Mouse (Mus musculus): ENCODE data around the gene Akr1c19. TPM values are rescaled to one million over a fixed set of nuclear protein-coding genes. Genes with fewer than 3 reads are reported as not detected.
A peak's percentile ranks its signal among the peaks of the same experiment; 100 is the strongest.
"Not testable (repeated sequence)": the region's sequence is repeated elsewhere in the genome, so short reads cannot be mapped to it uniquely, and the experiment has no call there.

Akr1c19 gene
- polyA plus RNA-seq, 2 experiments, result 0.39 to 0.40 TPM

- no peaks in the 10 kb centered on the region for H3K27me3 ChIP-seq (ENCODE audit: control insufficient read depth, insufficient read depth, low read length)
- ATAC-seq (ENCODE audit: low FRiP score, low read depth), result no peak
- 71% methylated on average over 8 of the region's 8 CpGs for WGBS
- no peak for DNase-seq (ENCODE audit: low spot score)
- H3K4me2 ChIP-seq (replicated peaks; ENCODE audit: low read depth, low read length, severe bottlenecking), result no peak overlapping the region
- no peak overlapping the region for H3K27ac ChIP-seq (replicated peaks; ENCODE audit: low read depth, low read length)
- H3K4me1 ChIP-seq (ENCODE audit: control insufficient read depth, insufficient read depth, low read length), result no peaks in the 10 kb centered on the region
- H3K36me3 ChIP-seq (ENCODE audit: control insufficient read depth, insufficient read depth, low read length), result no peaks in the 10 kb centered on the region
- H3K4me3 ChIP-seq (replicated peaks; ENCODE audit: low read length), result no peak overlapping the region
- no peak overlapping the region for H3K9ac ChIP-seq (ENCODE audit: low read depth, low read length, severe bottlenecking)
- H3K9me3 ChIP-seq (ENCODE audit: control insufficient read depth, low read length), result no peaks in the 10 kb centered on the region
- TF ChIP-seq POLR2A (IDR thresholded peaks at IDR 0.05; ENCODE audit: borderline replicate concordance, extremely low read depth, insufficient read depth, insufficient read length), result no peak
Measured at GRCm38 (mm10) chr13:4230841-4231623, 2.5 kb downstream of the Akr1c19 start.

GRCm38 (mm10) chr13:4233135-4233534, 4.6 kb downstream of the Akr1c19 start:
- 83% methylated on average over 1 of the region's 1 CpGs for WGBS
- Histone ChIP-seq H3K27ac (replicated peaks; ENCODE audit: low read depth, low read length) (no peak overlapping the region), H3K36me3 (ENCODE audit: control insufficient read depth, insufficient read depth, low read length) (no peaks in the 10 kb centered on the region), H3K9me3 (ENCODE audit: control insufficient read depth, low read length) (no peaks in the 10 kb centered on the region), H3K4me3 (replicated peaks; ENCODE audit: low read length) (no peak overlapping the region), H3K4me1 (ENCODE audit: control insufficient read depth, insufficient read depth, low read length) (no peaks in the 10 kb centered on the region), H3K27me3 (ENCODE audit: control insufficient read depth, insufficient read depth, low read length) (no peaks in the 10 kb centered on the region), H3K9ac (ENCODE audit: low read depth, low read length, severe bottlenecking) (no peak overlapping the region), H3K4me2 (replicated peaks; ENCODE audit: low read depth, low read length, severe bottlenecking) (no peak overlapping the region)
- no peak for ATAC-seq (ENCODE audit: low FRiP score, low read depth)
- TF ChIP-seq POLR2A (IDR thresholded peaks at IDR 0.05; ENCODE audit: borderline replicate concordance, extremely low read depth, insufficient read depth, insufficient read length), result no peak
- DNase-seq (ENCODE audit: low spot score), result no peak

- no peak overlapping the region for H3K4me2 ChIP-seq (replicated peaks; ENCODE audit: low read depth, low read length, severe bottlenecking)
- 75% methylated on average over 3 of the region's 3 CpGs for WGBS
- DNase-seq (ENCODE audit: low spot score) (no peak), ATAC-seq (ENCODE audit: low FRiP score, low read depth) (no peak)
- no peak overlapping the region for H3K9ac ChIP-seq (ENCODE audit: low read depth, low read length, severe bottlenecking)
- no peak overlapping the region for H3K27ac ChIP-seq (replicated peaks; ENCODE audit: low read depth, low read length)
- no peaks in the 10 kb centered on the region for H3K27me3 ChIP-seq (ENCODE audit: control insufficient read depth, insufficient read depth, low read length)
- no peaks in the 10 kb centered on the region for H3K4me1 ChIP-seq (ENCODE audit: control insufficient read depth, insufficient read depth, low read length)
- no peak for TF ChIP-seq POLR2A (IDR thresholded peaks at IDR 0.05; ENCODE audit: borderline replicate concordance, extremely low read depth, insufficient read depth, insufficient read length)
- H3K36me3 ChIP-seq (ENCODE audit: control insufficient read depth, insufficient read depth, low read length), result no peaks in the 10 kb centered on the region
- no peaks in the 10 kb centered on the region for H3K9me3 ChIP-seq (ENCODE audit: control insufficient read depth, low read length)
- no peak overlapping the region for H3K4me3 ChIP-seq (replicated peaks; ENCODE audit: low read length)
Measured at GRCm38 (mm10) chr13:4233536-4234172, 5.2 kb downstream of the Akr1c19 start.

GRCm38 (mm10) chr13:4244861-4245559, 16.5 kb downstream of the Akr1c19 start:
- Histone ChIP-seq H3K4me1 (ENCODE audit: control insufficient read depth, insufficient read depth, low read length) (no peaks in the 10 kb centered on the region; the same call in 1 of the 2 replicates), H3K4me2 (replicated peaks; ENCODE audit: low read depth, low read length, severe bottlenecking) (peak overlapping the region; percentile 53), H3K4me3 (replicated peaks; ENCODE audit: low read length) (peak overlapping the region; percentile 26), H3K9ac (ENCODE audit: low read depth, low read length, severe bottlenecking) (peak overlapping the region; percentile 41), H3K9me3 (ENCODE audit: control insufficient read depth, low read length) (no peaks in the 10 kb centered on the region), H3K36me3 (ENCODE audit: control insufficient read depth, insufficient read depth, low read length) (no peaks in the 10 kb centered on the region), H3K27ac (replicated peaks; ENCODE audit: low read depth, low read length) (no peak overlapping the region), H3K27me3 (ENCODE audit: control insufficient read depth, insufficient read depth, low read length) (no peaks in the 10 kb centered on the region)
- WGBS, result 4% methylated on average over 12 of the region's 13 CpGs
- DNase-seq (ENCODE audit: low spot score), result peak; percentile 31
- ATAC-seq (ENCODE audit: low FRiP score, low read depth), result peak; percentile 88
- TF ChIP-seq POLR2A (IDR thresholded peaks at IDR 0.05; ENCODE audit: borderline replicate concordance, extremely low read depth, insufficient read depth, insufficient read length), result no peak

DNA sequence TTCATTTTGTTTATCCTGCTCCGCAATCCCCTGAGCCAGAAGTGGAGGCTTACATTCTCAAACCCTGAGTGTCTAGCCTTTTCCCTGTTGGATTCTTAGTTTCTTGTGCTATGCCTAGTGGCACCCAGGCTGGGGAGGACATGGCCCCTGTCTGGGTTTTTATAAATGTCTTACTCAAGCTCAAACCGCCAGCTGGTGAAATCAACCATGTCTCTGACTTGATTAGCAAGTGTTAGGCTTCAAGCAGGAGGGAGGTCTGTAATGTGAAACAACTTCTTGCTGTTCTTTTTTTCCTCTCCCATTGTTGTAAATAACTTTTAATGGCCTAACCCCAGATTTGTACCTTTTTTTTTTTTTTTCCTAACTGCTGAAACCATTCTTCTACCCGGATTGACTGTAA, 20.8 kb downstream of the Akr1c19 start:
- WGBS, result 55% methylated on average over 3 of the region's 3 CpGs
- Histone ChIP-seq H3K36me3 (ENCODE audit: control insufficient read depth, insufficient read depth, low read length) (no peaks in the 10 kb centered on the region), H3K9ac (ENCODE audit: low read depth, low read length, severe bottlenecking) (no peak overlapping the region), H3K9me3 (ENCODE audit: control insufficient read depth, low read length) (no peaks in the 10 kb centered on the region), H3K27ac (replicated peaks; ENCODE audit: low read depth, low read length) (no peak overlapping the region), H3K4me2 (replicated peaks; ENCODE audit: low read depth, low read length, severe bottlenecking) (no peak overlapping the region), H3K27me3 (ENCODE audit: control insufficient read depth, insufficient read depth, low read length) (no peaks in the 10 kb centered on the region), H3K4me3 (replicated peaks; ENCODE audit: low read length) (no peak overlapping the region), H3K4me1 (ENCODE audit: control insufficient read depth, insufficient read depth, low read length) (no peaks in the 10 kb centered on the region; the same call in 1 of the 2 replicates)
- DNase-seq (ENCODE audit: low spot score), result no peak
- no peak for ATAC-seq (ENCODE audit: low FRiP score, low read depth)
- TF ChIP-seq POLR2A (IDR thresholded peaks at IDR 0.05; ENCODE audit: borderline replicate concordance, extremely low read depth, insufficient read depth, insufficient read length), result no peak

GRCm38 (mm10) chr13:4256894-4257293, 28.4 kb downstream of the Akr1c19 start:
- not testable (repeated sequence) for H3K4me2 ChIP-seq (replicated peaks; ENCODE audit: low read depth, low read length, severe bottlenecking); H3K9ac ChIP-seq (ENCODE audit: low read depth, low read length, severe bottlenecking); H3K9me3 ChIP-seq (ENCODE audit: control insufficient read depth, low read length); H3K36me3 ChIP-seq (ENCODE audit: control insufficient read depth, insufficient read depth, low read length); DNase-seq (ENCODE audit: low spot score); ATAC-seq (ENCODE audit: low FRiP score, low read depth); H3K27ac ChIP-seq (replicated peaks; ENCODE audit: low read depth, low read length); H3K4me3 ChIP-seq (replicated peaks; ENCODE audit: low read length); H3K4me1 ChIP-seq (ENCODE audit: control insufficient read depth, insufficient read depth, low read length); H3K27me3 ChIP-seq (ENCODE audit: control insufficient read depth, insufficient read depth, low read length)

Measured in limb, embryonic 14.5 days (tissue).